Mouse (Mus musculus) left cerebral cortex, postnatal 25 days (tissue): ENCODE results near the gene Slc16a12. TPM values are rescaled to one million over a fixed set of nuclear protein-coding genes. Genes with fewer than 3 reads are reported as not detected.

ENCODE experiments used
- DNase-seq, 2 experiments: peaks; one replicate each; pipeline ENCODE4 v3.0.0; 2022; ENCODE audit warnings: low spot score in 2 of 2, mixed read lengths in 1 of 2
- intact Hi-C: fragments of 180-260 bp; cut with DNase I; formaldehyde crosslinking; loops from one replicate; pipeline ENCODE4 v1.15.1; 2025
- microRNA-seq, 2 experiments: library from miRNA; unstranded; fragments of <30 nt; microRNA quantifications; one replicate each; pipeline ENCODE4 v1.2.0; 2022
- total RNA-seq, 2 experiments: library from RNA; stranded (reverse); gene quantifications; 2 replicates each; pipeline ENCODE4 v1.2.3; 2021

Gene Slc16a12
- total RNA-seq, 2 experiments from 2014 or later: 3.0 to 3.8 TPM

DNA sequence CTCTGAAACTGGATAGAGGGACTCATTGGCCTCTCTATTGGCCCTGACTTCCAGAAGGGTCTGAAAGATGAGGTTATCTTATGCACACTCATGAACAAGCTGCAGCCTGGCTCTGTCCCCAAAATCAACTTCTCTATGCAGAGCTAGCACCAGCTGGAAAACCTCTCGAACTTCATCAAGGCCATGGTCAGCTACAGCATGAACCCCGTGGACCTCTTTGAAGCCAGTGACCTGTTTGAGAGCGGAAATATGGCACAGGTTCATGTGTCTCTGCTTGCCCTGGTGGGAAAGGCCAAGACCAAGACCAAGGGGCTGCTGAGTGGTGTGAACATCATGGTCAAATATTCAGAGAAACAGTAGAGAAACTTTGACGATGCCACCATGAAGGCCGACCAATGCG lies 123.3 kb downstream of the Slc16a12 start:
- intact Hi-C loops: no loop called here
- DNase-seq: no peak

- DNase-seq: no peak
- intact Hi-C loops: no loop called here
Observed at GRCm38 (mm10) chr19:34620871-34621270, 126.2 kb downstream of the Slc16a12 start.

Small RNA genes within 50 kb of the gene (microRNA-seq; reads per million reads assigned to microRNA genes)
- gene Gm27476: 0 reads per million in 2 experiments

Other genes starting within 250 kb of the Slc16a12 start
- gene Lipa, start 219.8 kb downstream of the Slc16a12 start, total RNA-seq: 10 to 100 TPM; 17.5 to 19.7 TPM
- 1 to 10 TPM; 5.6 to 7.2 TPM for gene Ifit2, start 196.6 kb downstream of the Slc16a12 start, total RNA-seq
- gene Ifit3, start 163.8 kb downstream of the Slc16a12 start, total RNA-seq: 1 to 10 TPM; 3.7 to 4.5 TPM
- 1 to 10 TPM; 1.8 to 2.2 TPM for gene Ifit1bl1, start 145.3 kb downstream of the Slc16a12 start, total RNA-seq
- gene Ifit3b, start 139.3 kb downstream of the Slc16a12 start, total RNA-seq: 1 to 10 TPM; 1.9 to 2.0 TPM
- under 1 TPM; 0.46 to 0.60 TPM for gene Ifit1bl2, start 106.5 kb downstream of the Slc16a12 start, total RNA-seq
- under 1 TPM; 0.69 to 0.73 TPM for gene Ifit1, start 106.4 kb downstream of the Slc16a12 start, total RNA-seq
- 10 to 100 TPM; 21.5 to 24.0 TPM for gene Pank1, start 132.2 kb upstream of the Slc16a12 start, total RNA-seq
- gene Kif20b, start 175.1 kb upstream of the Slc16a12 start, total RNA-seq: 1 to 10 TPM in 1 of 2 experiments, under 1 TPM in 1; 0.85 to 1.6 TPM